Mouse (Mus musculus) embryonic facial prominence, embryonic 12.5 days (tissue): ENCODE measurements around the gene Hdac2. TPM values are rescaled to one million over a fixed set of nuclear protein-coding genes. Genes with fewer than 3 reads are reported as not detected.
A peak's percentile ranks its signal among the peaks of the same experiment; 100 is the strongest.

Source experiments
- ATAC-seq: fragments of 200-750 bp; cut with Nextera tagmentation; 2 replicates; pipeline ENCODE4 v1.8.0; 2017; ENCODE audit not compliant: insufficient number of reproducible peaks, insufficient read depth, low FRiP score, low TSS enrichment
- H3K27ac ChIP-seq: fragments of 300-500 bp; sonication (generic); 2 replicates; pipeline ENCODE4 v1.5.1; 2016; ENCODE audit warnings: mild to moderate bottlenecking
- H3K27me3 ChIP-seq: fragments of 300-500 bp; sonication (generic); 2 replicates; pipeline ENCODE4 v1.6.1; 2016; ENCODE audit warnings: mild to moderate bottlenecking, moderate library complexity
- H3K36me3 ChIP-seq: fragments of 300-500 bp; sonication (generic); 2 replicates; pipeline ENCODE4 v1.6.1; 2016; ENCODE audit warnings: mild to moderate bottlenecking
- H3K4me1 ChIP-seq: fragments of 300-500 bp; sonication (generic); 2 replicates; pipeline ENCODE4 v1.6.1; 2016
- H3K4me2 ChIP-seq: fragments of 300-500 bp; sonication (generic); replicated peaks from 2 replicates; pipeline ENCODE4 v1.6.1; 2016; ENCODE audit warnings: mild to moderate bottlenecking, moderate library complexity
- H3K4me3 ChIP-seq: fragments of 300-500 bp; sonication (generic); 2 replicates; pipeline ENCODE4 v1.5.1; 2016; ENCODE audit warnings: mild to moderate bottlenecking
- H3K9ac ChIP-seq: fragments of 300-500 bp; sonication (generic); 2 replicates; pipeline ENCODE4 v1.6.1; 2016; ENCODE audit warnings: mild to moderate bottlenecking, moderate library complexity
- H3K9me3 ChIP-seq: fragments of 300-500 bp; sonication (generic); 2 replicates; pipeline ENCODE4 v1.6.1; 2016; ENCODE audit warnings: mild to moderate bottlenecking, moderate library complexity
- whole genome bisulfite sequencing: fragments of 180-500 bp; shearing (Covaris S2); methylation state at CpG from one replicate; pipeline ENCODE4 v1.1.7; 2016; 5-methylcytosine and 5-hydroxymethylcytosine counted together
- polyA plus RNA-seq: library from polyadenylated mRNA; unstranded; fragments of >200 nt; fragmentation: Nextera tagmentation; extraction: Ambion mirVana; gene quantifications from 2 replicates; pipeline ENCODE4 v1.2.1, GENCODE M21; 2016

Hdac2 gene
- 378 and 395 TPM in 2 replicates for polyA plus RNA-seq

DNA sequence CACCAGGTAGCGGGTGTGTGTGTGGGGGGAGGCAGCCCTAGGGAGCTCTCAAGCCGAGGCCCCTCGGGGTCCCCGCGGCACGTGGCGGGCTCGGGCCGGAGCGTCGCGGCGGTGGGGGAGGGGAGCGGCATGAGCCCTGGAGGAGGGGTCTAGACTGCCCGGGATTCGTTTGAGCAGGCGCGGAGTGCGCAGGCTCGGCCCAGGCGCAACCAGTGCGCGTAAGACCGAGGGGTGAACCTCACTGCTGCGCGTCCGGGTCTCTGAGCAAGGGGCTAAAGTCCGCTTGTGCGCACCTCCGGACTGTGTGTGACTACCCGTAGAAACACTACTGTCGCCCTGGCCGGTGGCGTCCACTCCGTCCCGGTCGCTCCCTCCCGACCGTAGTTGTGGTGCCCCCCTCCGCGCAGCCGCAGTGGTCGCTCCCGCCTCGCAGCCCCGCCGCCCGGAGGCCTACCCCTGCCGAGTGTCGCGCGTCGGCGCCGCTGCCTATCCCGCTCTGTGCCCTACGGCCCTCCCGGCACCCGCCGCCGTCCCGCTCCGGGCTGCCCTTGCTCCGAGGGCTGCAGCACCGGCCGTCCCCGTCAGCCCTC, at the start of gene Hdac2:
Gene Hdac2 (plus strand): TSS at position 459 of the 590 bp plus-strand sequence.
- peak; percentile 98 for ATAC-seq
- WGBS: under 1% methylated on average over 64 of the region's 67 CpGs

DNA sequence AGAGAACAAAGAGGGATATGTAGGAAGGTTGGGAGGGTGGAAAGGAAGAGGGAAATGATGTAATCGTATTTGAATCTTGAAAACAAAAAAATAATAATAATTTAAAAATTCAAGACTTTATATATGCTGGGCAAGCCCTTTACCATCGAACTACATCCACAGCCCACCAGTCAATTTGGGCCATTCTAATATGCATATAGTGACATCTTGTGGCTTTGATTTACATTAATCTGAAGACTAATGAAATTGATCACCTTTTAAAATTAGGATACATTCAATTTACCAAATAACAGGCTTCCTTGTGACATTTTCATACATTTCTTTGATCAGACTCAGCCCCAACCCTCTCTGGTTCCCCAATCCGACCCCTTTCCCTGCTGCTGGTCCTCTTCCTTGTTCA, 46.1 kb upstream of the Hdac2 start:
- Histone ChIP-seq H3K9me3 (no peaks in the 10 kb centered on the region), H3K4me3 (no peak overlapping the region), H3K27me3 (no peaks in the 10 kb centered on the region), H3K4me2 (no peak overlapping the region), H3K4me1 (no peaks in the 10 kb centered on the region), H3K9ac (no peak overlapping the region), H3K36me3 (no peaks in the 10 kb centered on the region), H3K27ac (no peak overlapping the region)
- no peak for ATAC-seq
- WGBS: 80% methylated on average over 3 of the region's 3 CpGs

More for the DNA sequence above, at the start of gene Hdac2:
- Histone ChIP-seq H3K27me3 (no peaks in the 10 kb centered on the region), H3K27ac (peak within 1 kb of the TSS; percentile 99), H3K9me3 (no peaks in the 10 kb centered on the region), H3K4me1 (peaks cover 7% of the 10 kb centered on the region), H3K36me3 (no peaks in the 10 kb centered on the region), H3K9ac (peak within 1 kb of the TSS; percentile 100), H3K4me3 (peak within 1 kb of the TSS; percentile 99), H3K4me2 (peak within 1 kb of the TSS; percentile 56)

DNA sequence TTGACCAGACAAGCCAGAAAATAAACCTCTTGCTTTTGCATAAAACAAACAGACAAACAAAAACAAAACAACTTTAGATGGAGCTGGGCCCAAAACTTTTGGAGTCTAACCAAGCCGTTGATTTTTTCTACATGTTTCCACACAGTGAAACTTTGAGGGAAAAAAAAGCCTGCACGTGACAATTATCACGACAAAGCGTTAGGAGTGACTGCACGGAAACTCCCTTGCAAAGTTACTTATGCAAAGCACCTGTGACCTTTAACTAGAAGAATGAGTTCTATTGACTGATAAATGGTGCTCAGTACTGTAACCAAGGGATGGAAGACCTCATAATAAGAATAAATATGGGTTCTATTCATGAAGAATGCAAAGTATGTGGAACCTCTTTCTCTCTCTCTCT, 38.5 kb upstream of the Hdac2 start:
- WGBS: 77% methylated on average over 5 of the region's 5 CpGs
- no peak overlapping the region for H3K9ac ChIP-seq
- no peak overlapping the region for H3K27ac ChIP-seq
- no peaks in the 10 kb centered on the region for H3K36me3 ChIP-seq
- no peak overlapping the region for H3K4me3 ChIP-seq
- no peak for ATAC-seq
- no peaks in the 10 kb centered on the region for H3K9me3 ChIP-seq
- no peak overlapping the region for H3K4me2 ChIP-seq
- no peaks in the 10 kb centered on the region for H3K27me3 ChIP-seq
- H3K4me1 ChIP-seq: no peaks in the 10 kb centered on the region

DNA sequence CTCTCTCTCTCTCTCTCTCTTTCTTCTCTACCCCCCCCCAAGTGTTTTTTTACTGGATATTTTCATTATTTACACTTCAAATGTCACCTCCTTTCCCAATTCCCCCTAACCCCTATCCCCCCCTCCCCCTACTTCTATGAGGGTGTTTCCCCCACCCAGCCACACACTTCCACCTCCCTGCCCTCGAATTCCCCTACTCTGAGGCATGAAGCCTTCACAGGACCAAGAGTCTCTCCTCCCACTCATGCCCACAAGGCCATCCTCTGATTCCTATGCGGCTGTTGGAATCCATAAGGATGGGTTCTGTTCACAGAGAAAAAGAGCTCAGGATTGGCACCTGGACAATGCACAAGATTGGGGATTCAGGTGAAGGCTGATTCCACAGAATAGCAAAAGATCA, 38.1 kb upstream of the Hdac2 start:
- no peaks in the 10 kb centered on the region for H3K36me3 ChIP-seq
- ATAC-seq: no peak
- WGBS: 58% methylated on average over 2 of the region's 2 CpGs

DNA sequence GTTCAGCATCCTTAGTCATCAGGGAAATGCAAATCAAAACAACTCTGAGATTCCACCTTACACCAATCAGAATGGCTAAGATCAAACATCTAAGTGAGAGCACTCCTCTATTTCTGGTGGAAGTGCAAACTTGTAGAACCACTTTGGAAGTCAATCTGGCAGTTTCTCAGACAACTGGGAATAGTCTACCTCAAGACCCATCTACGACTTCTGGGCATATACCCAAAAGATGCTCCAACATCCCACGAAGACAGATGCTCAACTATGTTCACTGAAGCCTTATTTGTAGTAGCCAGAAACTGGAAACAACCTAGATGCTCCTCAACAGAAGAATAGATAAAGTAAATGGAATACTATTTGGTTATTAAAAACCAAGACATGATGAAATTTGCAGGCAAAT, 22.6 kb upstream of the Hdac2 start:
- no peaks in the 10 kb centered on the region for H3K4me1 ChIP-seq
- no peaks in the 10 kb centered on the region for H3K27me3 ChIP-seq
- no peaks in the 10 kb centered on the region for H3K36me3 ChIP-seq
- WGBS: 75% methylated on average over 2 of the region's 2 CpGs
- H3K4me2 ChIP-seq: no peak overlapping the region
- H3K4me3 ChIP-seq: no peak overlapping the region
- H3K9ac ChIP-seq: no peak overlapping the region
- no peak for ATAC-seq
- no peaks in the 10 kb centered on the region for H3K9me3 ChIP-seq
- H3K27ac ChIP-seq: no peak overlapping the region

More for the DNA sequence above, 38.1 kb upstream of the Hdac2 start:
- no peak overlapping the region for H3K4me3 ChIP-seq
- no peak overlapping the region for H3K4me2 ChIP-seq
- H3K4me1 ChIP-seq: no peaks in the 10 kb centered on the region
- no peak overlapping the region for H3K27ac ChIP-seq
- no peaks in the 10 kb centered on the region for H3K9me3 ChIP-seq
- H3K9ac ChIP-seq: no peak overlapping the region
- H3K27me3 ChIP-seq: no peaks in the 10 kb centered on the region

DNA sequence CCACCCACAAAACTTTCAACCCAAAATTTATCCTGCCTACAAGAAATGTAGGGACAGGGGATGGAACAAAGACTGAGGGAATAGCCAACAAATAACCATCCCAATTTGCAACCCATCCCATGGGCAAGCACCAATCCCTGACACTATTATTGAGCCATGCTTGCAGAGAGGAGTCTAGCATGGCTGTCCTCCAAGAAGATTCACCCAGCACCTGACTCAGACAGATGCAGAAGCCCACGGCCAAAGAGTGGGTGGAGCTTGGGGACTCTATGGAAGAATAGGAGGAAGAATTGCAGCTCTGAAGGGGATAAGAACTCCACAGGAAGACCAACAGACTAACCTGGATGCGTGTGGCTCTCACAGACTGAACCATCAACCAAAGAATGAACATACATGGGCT, 21.7 kb upstream of the Hdac2 start:
- Histone ChIP-seq H3K9me3 (no peaks in the 10 kb centered on the region), H3K4me3 (no peak overlapping the region), H3K27me3 (no peaks in the 10 kb centered on the region), H3K4me2 (no peak overlapping the region), H3K9ac (no peak overlapping the region), H3K4me1 (no peaks in the 10 kb centered on the region), H3K36me3 (no peaks in the 10 kb centered on the region), H3K27ac (no peak overlapping the region)
- ATAC-seq: no peak
- WGBS: 82% methylated on average over 2 of the region's 2 CpGs

DNA sequence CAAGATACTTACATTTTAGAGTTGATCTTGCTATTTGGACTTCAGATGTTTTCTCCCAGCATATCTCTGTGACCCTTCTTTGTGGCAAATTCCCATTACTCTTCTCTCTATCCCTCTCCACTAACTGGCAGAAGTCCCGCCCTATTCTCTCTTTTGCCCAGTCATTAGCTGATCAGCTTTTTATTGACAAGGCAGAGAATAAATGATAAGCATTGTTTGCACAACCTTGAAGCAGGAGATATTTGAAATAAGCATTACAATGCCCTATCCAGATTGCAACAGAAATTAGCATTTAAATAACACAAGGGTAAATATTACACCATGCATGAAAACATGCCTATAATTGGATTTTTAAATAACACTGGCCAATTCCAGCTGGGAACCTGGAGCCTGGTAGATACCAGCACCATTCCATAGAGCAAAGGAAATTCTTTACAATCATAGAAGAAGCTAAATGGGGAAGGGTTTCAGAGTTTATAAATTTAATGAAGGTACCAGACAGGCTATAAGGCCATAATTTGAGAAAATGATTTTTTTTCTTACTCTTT, 14.7 kb upstream of the Hdac2 start:
- no peaks in the 10 kb centered on the region for H3K4me1 ChIP-seq
- no peaks in the 10 kb centered on the region for H3K36me3 ChIP-seq
- H3K27ac ChIP-seq: no peak overlapping the region
- H3K27me3 ChIP-seq: no peaks in the 10 kb centered on the region
- no peak overlapping the region for H3K4me3 ChIP-seq
- 93% methylated on average over 1 of the region's 1 CpGs for WGBS
- H3K9me3 ChIP-seq: no peaks in the 10 kb centered on the region
- no peak for ATAC-seq
- no peak overlapping the region for H3K9ac ChIP-seq
- no peak overlapping the region for H3K4me2 ChIP-seq

DNA sequence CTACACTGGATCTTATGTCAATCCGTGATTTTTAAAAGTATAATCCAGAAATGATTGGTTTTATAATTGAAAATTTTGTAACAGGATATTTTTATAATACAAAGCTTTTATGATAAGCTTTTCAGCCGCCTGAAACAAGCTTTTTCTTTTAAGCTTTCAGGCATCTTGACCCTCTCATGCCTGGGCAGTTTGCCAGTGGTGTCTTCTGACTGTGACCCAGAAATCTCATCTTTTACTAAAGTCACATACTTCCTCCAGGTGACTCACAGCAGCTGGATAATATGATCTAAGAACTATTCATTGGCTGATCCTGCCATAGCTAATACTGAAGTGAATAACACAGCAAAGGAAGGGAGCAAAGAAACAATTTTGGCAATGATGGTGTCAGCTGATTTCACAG, 9.9 kb upstream of the Hdac2 start:
- Histone ChIP-seq H3K27ac (no peak overlapping the region), H3K4me3 (no peak overlapping the region), H3K9ac (no peak overlapping the region), H3K27me3 (no peaks in the 10 kb centered on the region), H3K36me3 (no peaks in the 10 kb centered on the region), H3K9me3 (no peaks in the 10 kb centered on the region), H3K4me1 (no peaks in the 10 kb centered on the region), H3K4me2 (no peak overlapping the region)
- 66% methylated on average over 2 of the region's 2 CpGs for WGBS
- no peak for ATAC-seq

DNA sequence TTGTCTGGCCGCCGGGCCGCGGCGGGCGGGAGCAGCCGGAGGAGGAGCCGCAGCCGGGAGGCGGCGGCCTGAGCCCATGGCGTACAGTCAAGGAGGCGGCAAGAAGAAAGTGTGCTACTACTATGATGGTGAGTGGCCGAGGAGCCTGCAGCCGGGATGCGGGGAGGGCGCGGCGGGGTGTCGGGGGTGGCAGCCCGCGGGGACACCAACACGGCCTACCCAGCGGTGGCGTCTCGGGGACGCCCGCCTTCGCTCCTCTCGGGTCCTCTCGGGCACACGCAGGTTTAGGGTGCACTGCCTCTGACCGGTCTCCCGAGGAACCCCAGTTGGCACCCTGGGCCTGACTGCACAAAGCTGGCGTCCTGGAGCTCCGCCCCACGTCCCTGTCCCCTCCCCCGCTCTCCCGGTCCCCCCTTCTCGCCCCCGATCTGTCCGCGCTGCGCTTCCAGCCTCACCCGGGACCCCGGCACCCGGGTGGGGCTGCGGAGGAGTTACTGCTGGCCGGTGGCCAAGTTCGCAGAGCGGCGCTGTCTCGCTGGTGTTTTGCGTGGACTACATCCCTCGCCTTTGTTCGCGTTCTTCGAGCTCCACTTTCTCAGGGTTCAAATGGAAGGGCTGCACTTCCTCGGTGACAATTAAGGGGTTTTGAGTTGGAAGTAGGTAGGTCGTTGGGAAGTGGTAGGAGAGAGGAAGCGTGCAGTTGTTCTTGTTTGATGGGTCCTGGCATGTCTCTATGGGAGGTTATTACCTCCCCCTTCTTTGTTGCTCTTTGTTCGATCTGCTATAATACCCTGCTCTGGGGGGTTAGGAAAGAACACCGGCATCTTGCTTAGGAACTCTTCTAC, 554 bp downstream of the Hdac2 start:
- WGBS: under 1% methylated on average over 63 of the region's 63 CpGs
- Histone ChIP-seq H3K4me3 (peak overlapping the region; percentile 99), H3K4me2 (peak overlapping the region; percentile 56), H3K9ac (peak overlapping the region; percentile 100), H3K27ac (peak overlapping the region; percentile 99), H3K4me1 (peaks cover 7% of the 10 kb centered on the region), H3K9me3 (no peaks in the 10 kb centered on the region), H3K27me3 (no peaks in the 10 kb centered on the region), H3K36me3 (no peaks in the 10 kb centered on the region)
- peak; percentile 73 for ATAC-seq

DNA sequence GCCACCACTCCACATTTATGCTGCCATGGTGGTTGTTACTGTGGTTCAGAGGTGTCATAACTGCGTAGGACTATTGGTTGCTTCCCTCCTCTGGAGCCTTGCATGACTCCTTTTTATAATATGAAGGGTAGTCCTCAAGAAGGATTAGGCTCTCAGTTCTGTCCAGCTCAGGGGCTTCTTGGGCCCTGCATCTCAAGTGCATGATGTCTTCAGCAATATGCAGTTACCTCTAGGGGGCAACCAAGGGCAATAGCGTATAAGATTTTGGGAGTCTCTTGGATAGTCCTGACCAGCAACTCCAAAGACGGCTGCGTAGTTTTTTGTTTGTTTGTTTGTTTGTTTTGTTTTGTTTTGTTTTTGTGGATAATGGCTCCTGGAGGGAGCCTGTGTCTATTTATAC, 7.5 kb downstream of the Hdac2 start:
- ATAC-seq: no peak
- Histone ChIP-seq H3K27ac (no peak overlapping the region), H3K9ac (no peak overlapping the region), H3K36me3 (peaks cover 11% of the 10 kb centered on the region; the same call in 1 of the 2 replicates), H3K9me3 (no peaks in the 10 kb centered on the region), H3K4me2 (no peak overlapping the region), H3K27me3 (no peaks in the 10 kb centered on the region), H3K4me1 (no peaks in the 10 kb centered on the region), H3K4me3 (no peak overlapping the region)
- 94% methylated on average over 4 of the region's 4 CpGs for WGBS

DNA sequence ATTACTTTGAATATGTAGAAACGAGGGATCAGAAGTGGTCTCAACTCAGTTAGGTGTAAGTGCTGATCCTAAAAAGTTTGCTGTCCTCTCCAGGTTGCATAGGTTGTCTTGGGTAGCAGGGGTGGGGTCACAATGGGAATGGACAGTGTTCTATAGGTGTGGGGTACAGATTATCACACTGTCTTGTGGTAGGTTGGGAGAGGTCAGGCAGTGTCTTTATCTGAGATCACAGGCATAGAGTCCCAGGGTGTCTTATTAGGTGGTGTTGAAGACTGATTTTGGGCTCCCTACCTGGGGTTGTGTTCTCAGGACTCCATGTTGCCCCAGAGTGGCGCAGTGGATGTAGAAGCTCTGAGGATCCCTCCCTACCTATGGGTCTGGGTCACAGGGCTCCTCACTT, 17.8 kb downstream of the Hdac2 start:
- Histone ChIP-seq H3K27ac (no peak overlapping the region), H3K4me3 (no peak overlapping the region), H3K4me2 (no peak overlapping the region), H3K4me1 (no peaks in the 10 kb centered on the region), H3K27me3 (no peaks in the 10 kb centered on the region), H3K9ac (no peak overlapping the region), H3K9me3 (no peaks in the 10 kb centered on the region), H3K36me3 (peaks cover 77% of the 10 kb centered on the region)
- no peak for ATAC-seq
- WGBS: 98% methylated on average over 2 of the region's 2 CpGs

DNA sequence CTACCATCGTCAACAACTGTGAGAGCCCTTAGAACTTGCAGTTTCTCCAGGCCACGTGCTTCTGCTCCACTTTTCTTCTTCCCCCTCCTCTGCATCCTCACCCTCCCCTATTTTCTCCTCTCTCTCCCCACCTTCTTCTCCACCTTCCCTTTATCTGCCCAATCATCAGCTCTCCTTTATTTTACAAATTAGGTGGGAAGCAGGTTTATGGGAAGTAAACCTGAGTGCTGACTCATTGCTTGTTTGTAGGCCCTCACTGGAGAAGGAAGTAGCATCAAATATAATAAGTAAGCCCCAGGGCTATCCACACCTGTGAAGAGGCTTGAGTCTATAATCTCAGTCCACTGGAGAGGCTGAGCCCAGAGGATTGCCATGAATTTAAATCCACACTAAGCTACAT, 26.5 kb downstream of the Hdac2 start:
- Histone ChIP-seq H3K4me1 (no peaks in the 10 kb centered on the region), H3K27me3 (no peaks in the 10 kb centered on the region), H3K27ac (no peak overlapping the region), H3K4me3 (no peak overlapping the region), H3K9ac (no peak overlapping the region), H3K36me3 (peaks cover 76% of the 10 kb centered on the region), H3K4me2 (no peak overlapping the region), H3K9me3 (no peaks in the 10 kb centered on the region)
- WGBS: 93% methylated on average over 2 of the region's 2 CpGs
- ATAC-seq: no peak
